Mouse (Mus musculus) stomach, embryonic 15.5 days (tissue): ENCODE data around the gene Spag9. TPM values are rescaled to one million over a fixed set of nuclear protein-coding genes. Genes with fewer than 3 reads are reported as not detected.

Experiments used
- ATAC-seq: fragments of 200-750 bp; cut with Nextera tagmentation; 2 replicates; pipeline ENCODE4 v1.8.0; 2017; ENCODE audit warnings: low read depth, moderate number of reproducible peaks, moderate TSS enrichment; ENCODE audit not compliant: insufficient read depth, low FRiP score
- H3K27ac ChIP-seq: fragments of 300-500 bp; sonication (generic); 2 replicates; pipeline ENCODE4 v1.5.1; 2015; ENCODE audit warnings: mild to moderate bottlenecking, inconsistent platforms
- H3K27me3 ChIP-seq: fragments of 300-500 bp; sonication (generic); replicated peaks from 2 replicates; pipeline ENCODE4 v1.6.1; 2015; ENCODE audit warnings: inconsistent platforms
- H3K36me3 ChIP-seq: fragments of 300-500 bp; sonication (generic); 2 replicates; pipeline ENCODE4 v1.6.1; 2015; ENCODE audit warnings: inconsistent platforms
- H3K4me1 ChIP-seq: fragments of 300-500 bp; sonication (generic); 2 replicates; pipeline ENCODE4 v1.6.1; 2015; ENCODE audit warnings: inconsistent platforms
- H3K4me2 ChIP-seq: fragments of 300-500 bp; sonication (generic); 2 replicates; pipeline ENCODE4 v1.6.1; 2015; ENCODE audit warnings: mild to moderate bottlenecking, inconsistent platforms
- H3K4me3 ChIP-seq: fragments of 300-500 bp; sonication (generic); replicated peaks from 2 replicates; pipeline ENCODE4 v1.5.1; 2015; ENCODE audit warnings: inconsistent platforms
- H3K9ac ChIP-seq: fragments of 300-500 bp; sonication (generic); 2 replicates; pipeline ENCODE4 v1.6.1; 2015; ENCODE audit warnings: inconsistent platforms
- H3K9me3 ChIP-seq: fragments of 300-500 bp; sonication (generic); 2 replicates; pipeline ENCODE4 v1.6.1; 2016; ENCODE audit warnings: inconsistent platforms
- WGBS: fragments of 180-500 bp; shearing (Covaris S2); methylation state at CpG from one replicate; pipeline ENCODE4 v1.1.7; 2015; 5-methylcytosine and 5-hydroxymethylcytosine counted together
- polyA plus RNA-seq: library from polyadenylated mRNA; unstranded; fragments of >200 nt; fragmentation: Nextera tagmentation; extraction: Ambion mirVana; gene quantifications from 2 replicates; pipeline ENCODE4 v1.2.1, GENCODE M21; 2015

The Spag9 gene
- 36.2 and 45.6 TPM in 2 replicates for polyA plus RNA-seq

DNA sequence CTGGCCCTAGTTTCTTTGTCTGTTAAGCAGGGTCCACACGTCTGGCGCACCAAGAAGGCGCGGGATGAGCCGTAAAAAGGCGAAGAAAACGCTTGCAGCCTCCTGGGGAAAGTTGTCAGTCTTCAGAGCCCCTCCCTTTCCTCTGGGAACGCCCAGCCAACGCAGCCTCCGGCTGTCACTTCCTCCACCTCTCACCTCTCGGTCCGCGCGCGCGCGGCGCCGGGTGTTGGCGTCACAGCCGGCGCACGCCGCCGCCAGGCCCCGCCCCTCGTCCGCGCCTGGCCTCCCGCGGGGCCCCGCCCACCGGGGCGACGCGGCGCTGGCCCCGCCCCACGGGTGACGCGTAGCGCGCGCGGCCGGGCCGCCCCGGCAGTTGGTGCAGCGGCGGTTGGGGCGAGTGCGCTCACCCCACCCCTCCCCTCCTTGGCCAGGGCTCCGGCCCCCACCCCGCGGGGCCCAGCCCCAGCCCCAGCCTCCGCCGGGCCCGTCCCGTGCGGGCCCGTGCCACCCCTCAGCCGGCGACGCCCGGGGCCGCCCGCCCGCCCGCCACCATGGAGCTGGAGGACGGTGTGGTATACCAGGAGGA lies at the start of gene Spag9:
Spag9 (plus strand) TSS at position 372 of the 586 bp plus-strand sequence.
- Histone ChIP-seq H3K36me3 (no peaks in the 10 kb centered on the region), H3K4me2 (peak within 1 kb of the TSS; percentile 86), H3K27ac (peak within 1 kb of the TSS; percentile 99), H3K4me1 (peaks cover 16% of the 10 kb centered on the region), H3K9ac (peak within 1 kb of the TSS; percentile 86), H3K9me3 (no peaks in the 10 kb centered on the region), H3K27me3 (no peaks in the 10 kb centered on the region), H3K4me3 (peak within 1 kb of the TSS; percentile 97)
- WGBS: under 1% methylated on average over 57 of the region's 70 CpGs
- ATAC-seq: peak; percentile 92

DNA sequence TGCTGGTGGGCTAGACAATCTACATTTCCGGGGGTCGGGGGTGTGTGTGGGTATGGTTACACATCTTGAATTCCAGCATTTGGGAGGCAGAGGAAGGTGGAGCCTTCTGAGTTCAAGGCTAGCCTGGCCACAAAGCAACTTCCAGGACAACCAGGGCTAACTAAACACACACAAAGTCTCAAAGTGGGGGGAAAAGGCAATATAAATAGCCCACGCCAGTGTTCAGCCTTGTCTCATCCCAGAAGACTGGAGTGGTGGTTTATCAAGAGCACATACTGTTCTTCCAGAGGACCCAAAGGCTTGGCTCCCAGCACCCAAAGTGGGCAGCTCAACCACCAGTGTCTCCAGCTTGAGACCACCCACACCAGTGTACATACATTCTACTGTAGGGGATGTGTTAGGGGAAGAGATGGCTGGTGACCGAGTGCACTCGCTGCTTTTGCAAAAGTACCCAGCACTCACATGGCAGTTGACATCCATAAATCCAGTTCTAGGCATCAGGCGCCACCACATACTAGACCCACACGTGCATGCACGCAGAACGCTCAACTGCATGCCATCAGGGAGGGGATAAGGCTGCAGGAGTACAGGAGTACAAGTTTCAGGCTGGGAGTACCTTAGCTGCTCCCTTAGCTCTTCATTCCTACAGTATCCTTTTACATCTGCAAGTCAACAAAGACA lies 46.9 kb upstream of the Spag9 start:
- no peak overlapping the region for H3K27ac ChIP-seq
- no peaks in the 10 kb centered on the region for H3K9me3 ChIP-seq
- no peak overlapping the region for H3K4me3 ChIP-seq
- H3K9ac ChIP-seq: no peak overlapping the region
- peaks cover 11% of the 10 kb centered on the region; the same call in 1 of the 2 replicates for H3K36me3 ChIP-seq
- H3K27me3 ChIP-seq: no peaks in the 10 kb centered on the region
- 87% methylated on average over 9 of the region's 9 CpGs for WGBS
- no peak for ATAC-seq
- H3K4me2 ChIP-seq: no peak overlapping the region
- peaks cover 15% of the 10 kb centered on the region; the same call in 1 of the 2 replicates for H3K4me1 ChIP-seq

DNA sequence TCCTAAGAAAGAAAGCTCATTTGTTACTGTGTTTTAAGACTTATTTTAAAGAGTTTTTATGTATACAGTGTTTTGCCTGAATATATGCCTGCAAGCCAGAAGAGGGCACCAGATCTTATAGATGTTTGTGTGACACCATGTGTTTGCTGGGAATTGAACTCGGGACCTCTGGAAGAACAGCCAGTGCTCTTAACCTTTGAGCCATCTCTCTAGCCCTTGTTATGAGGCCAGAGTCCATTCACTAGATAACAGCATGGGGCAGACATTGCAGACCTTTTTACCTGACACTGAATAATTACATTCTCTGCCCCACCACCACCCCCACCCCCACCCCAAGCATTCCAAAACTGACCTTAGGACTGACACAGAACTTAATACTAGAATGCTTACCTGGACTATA lies 45.8 kb upstream of the Spag9 start:
- ATAC-seq: no peak
- Histone ChIP-seq H3K4me2 (no peak overlapping the region), H3K4me1 (peaks cover 21% of the 10 kb centered on the region; the same call in 1 of the 2 replicates), H3K4me3 (no peak overlapping the region), H3K27me3 (no peaks in the 10 kb centered on the region), H3K9ac (no peak overlapping the region), H3K36me3 (peaks cover 11% of the 10 kb centered on the region; the same call in 1 of the 2 replicates), H3K9me3 (no peaks in the 10 kb centered on the region), H3K27ac (no peak overlapping the region)
- 63% methylated on average over 1 of the region's 1 CpGs for WGBS

DNA sequence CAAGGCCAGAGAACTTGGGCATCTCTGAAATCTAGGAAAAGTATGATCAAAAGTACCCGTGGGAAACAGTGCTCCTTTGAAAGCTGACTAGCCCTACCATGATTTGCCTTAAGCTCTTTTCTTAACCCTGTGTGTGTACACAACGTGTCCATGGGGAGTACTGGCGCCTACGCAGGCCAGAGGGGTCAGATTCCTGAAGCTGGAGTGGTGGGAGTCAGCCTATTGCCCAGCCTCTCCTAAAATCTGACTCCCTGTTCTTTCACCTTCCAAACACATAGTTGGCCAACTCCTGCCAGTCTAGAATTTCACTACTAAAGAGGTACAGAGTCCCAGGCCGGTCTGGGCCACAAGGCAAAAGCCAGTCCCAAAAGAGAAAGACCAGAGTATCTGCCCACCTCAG lies 43.5 kb upstream of the Spag9 start:
- WGBS: 62% methylated on average over 5 of the region's 5 CpGs
- no peak for ATAC-seq
- Histone ChIP-seq H3K27ac (no peak overlapping the region), H3K9me3 (no peaks in the 10 kb centered on the region), H3K4me3 (no peak overlapping the region), H3K27me3 (no peaks in the 10 kb centered on the region), H3K9ac (no peak overlapping the region), H3K36me3 (peaks cover 11% of the 10 kb centered on the region; the same call in 1 of the 2 replicates), H3K4me2 (no peak overlapping the region), H3K4me1 (peaks cover 30% of the 10 kb centered on the region)

DNA sequence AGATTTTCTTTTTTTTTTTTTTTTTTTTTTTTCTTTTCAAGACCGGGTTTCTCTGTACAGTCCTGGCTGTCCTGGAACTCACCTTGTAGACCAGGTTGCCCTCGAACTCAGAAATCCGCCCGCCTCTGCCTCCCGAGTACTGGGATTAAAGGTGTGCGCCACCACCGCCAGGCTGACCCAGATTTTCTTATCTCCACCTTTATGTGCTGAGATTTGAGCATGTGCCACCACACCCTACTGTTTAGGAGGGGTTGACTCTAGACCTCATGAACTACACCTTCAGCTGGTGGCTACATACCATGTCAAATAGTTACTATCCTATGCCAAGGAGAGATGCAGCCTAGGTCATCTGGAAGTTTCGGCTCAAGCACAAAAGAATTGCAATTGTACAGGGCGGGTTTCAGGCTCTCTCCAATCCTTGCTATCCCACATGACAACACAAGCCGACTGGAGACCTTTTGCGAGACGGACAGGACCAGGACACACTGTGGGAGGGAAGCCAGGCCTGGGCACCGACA lies 41.1 kb upstream of the Spag9 start:
- Histone ChIP-seq H3K27me3 (no peaks in the 10 kb centered on the region), H3K4me2 (peak overlapping the region; percentile 81), H3K4me1 (peaks cover 30% of the 10 kb centered on the region), H3K9ac (peak overlapping the region; percentile 70), H3K27ac (peak overlapping the region; percentile 93), H3K36me3 (peaks cover 7% of the 10 kb centered on the region; the same call in 1 of the 2 replicates), H3K9me3 (no peaks in the 10 kb centered on the region), H3K4me3 (peak overlapping the region; percentile 76)
- no peak for ATAC-seq
- WGBS: 34% methylated on average over 13 of the region's 13 CpGs

DNA sequence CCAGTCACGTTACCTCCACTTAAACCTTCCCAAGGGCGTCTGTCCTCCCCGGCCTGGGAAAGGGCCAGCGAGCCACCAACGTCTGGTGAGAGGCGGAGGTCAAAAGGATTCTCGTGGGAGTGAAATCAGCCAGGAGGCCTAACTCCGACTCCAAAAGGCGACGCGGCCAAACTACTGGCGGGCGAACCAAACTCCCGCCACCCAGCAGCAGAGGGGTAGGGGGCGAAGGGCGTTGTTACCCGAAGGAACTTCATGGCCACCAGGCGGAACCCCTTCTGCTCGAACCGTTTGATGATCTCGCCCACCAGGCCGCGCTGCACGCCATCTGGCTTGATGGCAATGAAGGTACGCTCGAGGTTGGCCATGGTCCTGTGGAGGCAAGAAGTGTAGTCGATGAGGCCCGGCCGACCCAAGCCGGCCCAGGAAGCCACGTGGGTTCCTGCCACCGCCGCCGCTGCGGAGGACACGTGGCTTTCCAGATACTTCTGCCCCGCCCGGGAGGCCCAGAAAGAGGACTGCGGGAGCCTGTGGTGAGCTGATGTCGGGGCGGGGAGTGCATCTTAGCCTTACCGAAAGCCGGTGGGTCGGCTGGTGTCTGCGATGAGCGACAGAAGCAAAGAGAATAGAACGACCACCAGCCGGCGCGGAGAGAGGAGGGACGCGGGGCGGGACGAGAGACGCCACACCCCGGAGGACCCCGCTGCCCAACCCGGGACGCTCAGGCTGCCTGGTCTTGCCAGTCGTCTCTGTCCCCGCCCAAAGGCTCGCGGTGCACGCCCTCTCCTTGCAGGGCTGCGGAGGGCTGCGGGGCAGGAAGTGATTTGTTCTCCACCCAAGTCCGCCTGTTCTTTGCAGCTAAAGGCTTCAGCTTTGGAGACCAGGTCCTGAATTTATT lies 40.4 kb upstream of the Spag9 start:
- H3K9ac ChIP-seq: peak overlapping the region; percentile 70
- H3K36me3 ChIP-seq: peaks cover 13% of the 10 kb centered on the region
- H3K27ac ChIP-seq: peak overlapping the region; percentile 93
- H3K4me1 ChIP-seq: peaks cover 30% of the 10 kb centered on the region
- no peaks in the 10 kb centered on the region for H3K9me3 ChIP-seq
- under 1% methylated on average over 65 of the region's 67 CpGs for WGBS
- ATAC-seq: peak; percentile 97
- H3K27me3 ChIP-seq: no peaks in the 10 kb centered on the region
- H3K4me2 ChIP-seq: peak overlapping the region; percentile 81
- H3K4me3 ChIP-seq: peak overlapping the region; percentile 76

DNA sequence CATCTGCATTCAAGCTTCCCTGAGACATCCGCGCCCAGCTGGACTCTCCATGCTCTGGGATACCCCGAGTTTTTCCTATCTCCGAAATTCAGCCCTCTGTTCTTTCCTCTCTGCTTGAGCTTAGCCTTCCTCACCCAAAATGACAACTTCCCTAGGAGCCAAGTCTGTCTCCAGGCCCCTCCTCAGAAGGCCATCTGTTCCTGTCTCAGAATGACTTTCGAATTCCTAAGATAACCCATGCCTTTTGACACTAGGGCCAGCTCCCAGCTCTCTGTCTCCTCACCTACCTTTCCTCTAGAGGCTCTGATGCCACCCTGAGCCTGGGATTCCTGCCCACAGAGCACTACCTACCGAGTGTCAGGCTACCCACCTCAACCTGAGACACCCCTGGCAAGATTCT lies 39.7 kb upstream of the Spag9 start, which contains the start of gene Nme2:
Nme2 (minus strand) TSS at position 101 of the 400 bp plus-strand sequence.
- H3K27ac ChIP-seq: peak within 1 kb of the TSS; percentile 93
- H3K36me3 ChIP-seq: peaks cover 18% of the 10 kb centered on the region
- H3K9me3 ChIP-seq: no peaks in the 10 kb centered on the region
- 4% methylated on average over 6 of the region's 6 CpGs for WGBS
- peak within 1 kb of the TSS; percentile 70 for H3K9ac ChIP-seq
- peaks cover 30% of the 10 kb centered on the region for H3K4me1 ChIP-seq
- 0 out of 2 replicates have a peak, but pooled peaks have one; percentile 9 for ATAC-seq
- H3K27me3 ChIP-seq: no peaks in the 10 kb centered on the region
- H3K4me2 ChIP-seq: peak within 1 kb of the TSS; percentile 81
- H3K4me3 ChIP-seq: peak within 1 kb of the TSS; percentile 76

DNA sequence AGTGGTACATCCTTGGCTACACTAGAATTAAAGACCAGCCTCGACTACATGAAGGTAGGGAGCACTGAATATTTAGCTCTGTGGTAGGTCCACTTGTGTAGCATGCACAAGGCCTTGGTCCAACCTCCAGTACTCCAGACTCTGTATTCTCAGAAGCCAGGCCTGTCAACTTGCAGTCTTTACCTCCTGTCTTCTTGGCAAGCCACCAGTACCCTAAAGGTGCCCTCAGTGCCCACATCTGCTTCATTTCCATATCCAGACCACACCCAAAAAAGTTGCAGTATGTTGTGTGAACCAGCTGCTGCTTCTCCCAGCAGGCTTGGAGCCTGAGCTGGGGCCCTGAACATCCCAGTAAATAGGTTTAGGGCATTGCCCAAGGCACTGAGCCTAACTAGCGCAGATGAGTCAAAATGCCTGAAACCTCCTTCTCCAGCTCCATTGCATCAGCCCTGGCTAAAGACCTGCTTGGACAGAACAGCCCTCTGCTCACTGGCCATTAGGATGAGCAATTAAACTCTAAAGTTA lies 38.8 kb upstream of the Spag9 start:
- peaks cover 30% of the 10 kb centered on the region for H3K4me1 ChIP-seq
- 88% methylated on average over 2 of the region's 2 CpGs for WGBS
- peak overlapping the region; percentile 93; the same call in 1 of the 2 replicates for H3K27ac ChIP-seq
- no peaks in the 10 kb centered on the region for H3K9me3 ChIP-seq
- ATAC-seq: no peak
- peaks cover 24% of the 10 kb centered on the region for H3K36me3 ChIP-seq
- no peak overlapping the region for H3K9ac ChIP-seq
- no peaks in the 10 kb centered on the region for H3K27me3 ChIP-seq
- no peak overlapping the region for H3K4me2 ChIP-seq
- H3K4me3 ChIP-seq: no peak overlapping the region

DNA sequence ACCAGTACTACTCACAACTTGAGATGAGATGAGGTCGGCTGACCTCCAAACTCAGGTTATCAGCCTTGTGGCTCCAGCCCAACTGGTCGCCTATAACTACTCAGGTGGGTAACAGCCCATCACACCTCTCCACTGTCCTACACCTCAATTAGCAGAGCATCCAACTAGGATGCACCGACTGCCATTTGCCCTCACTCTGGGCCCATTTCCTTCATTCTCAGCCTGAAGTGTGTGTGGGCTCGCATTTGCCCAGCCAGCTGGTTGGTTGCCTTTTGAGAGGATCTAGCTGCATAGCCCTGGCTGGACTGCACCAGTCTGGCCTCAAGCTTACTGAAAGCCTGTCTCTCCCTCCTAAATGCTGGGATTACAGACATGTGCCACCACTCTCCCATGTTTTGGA lies 38.1 kb upstream of the Spag9 start:
- Histone ChIP-seq H3K27me3 (no peaks in the 10 kb centered on the region), H3K9me3 (no peaks in the 10 kb centered on the region), H3K9ac (no peak overlapping the region), H3K36me3 (peaks cover 21% of the 10 kb centered on the region), H3K4me3 (no peak overlapping the region), H3K4me1 (peaks cover 26% of the 10 kb centered on the region), H3K27ac (no peak overlapping the region), H3K4me2 (no peak overlapping the region)
- WGBS: 75% methylated on average over 4 of the region's 4 CpGs
- no peak for ATAC-seq

DNA sequence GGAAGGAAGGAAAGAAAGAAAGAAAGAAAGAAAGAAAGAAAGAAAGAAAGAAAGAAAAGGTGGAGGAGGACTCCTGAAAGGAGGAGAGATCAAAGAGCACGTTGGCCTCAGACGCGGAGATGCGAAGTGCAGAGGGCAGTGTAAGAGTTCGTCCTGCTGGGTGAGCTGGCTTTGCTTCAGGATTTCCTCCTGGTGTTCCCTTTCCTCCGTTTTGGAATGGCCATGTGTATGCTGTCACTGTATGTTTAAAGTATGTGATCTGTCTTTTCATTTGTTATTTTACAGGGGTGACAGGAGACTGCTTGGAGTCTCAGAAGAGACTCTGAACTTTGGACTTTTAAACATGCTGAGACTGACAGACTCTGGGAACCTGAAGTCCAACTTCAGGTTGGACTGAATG lies 34.4 kb upstream of the Spag9 start:
- H3K9me3 ChIP-seq: no peaks in the 10 kb centered on the region
- no peaks in the 10 kb centered on the region for H3K27me3 ChIP-seq
- H3K4me3 ChIP-seq: no peak overlapping the region
- H3K9ac ChIP-seq: no peak overlapping the region
- ATAC-seq: no peak
- H3K4me2 ChIP-seq: no peak overlapping the region
- H3K4me1 ChIP-seq: peaks cover 5% of the 10 kb centered on the region
- no peak overlapping the region for H3K27ac ChIP-seq
- 74% methylated on average over 6 of the region's 6 CpGs for WGBS
- peaks cover 46% of the 10 kb centered on the region for H3K36me3 ChIP-seq

DNA sequence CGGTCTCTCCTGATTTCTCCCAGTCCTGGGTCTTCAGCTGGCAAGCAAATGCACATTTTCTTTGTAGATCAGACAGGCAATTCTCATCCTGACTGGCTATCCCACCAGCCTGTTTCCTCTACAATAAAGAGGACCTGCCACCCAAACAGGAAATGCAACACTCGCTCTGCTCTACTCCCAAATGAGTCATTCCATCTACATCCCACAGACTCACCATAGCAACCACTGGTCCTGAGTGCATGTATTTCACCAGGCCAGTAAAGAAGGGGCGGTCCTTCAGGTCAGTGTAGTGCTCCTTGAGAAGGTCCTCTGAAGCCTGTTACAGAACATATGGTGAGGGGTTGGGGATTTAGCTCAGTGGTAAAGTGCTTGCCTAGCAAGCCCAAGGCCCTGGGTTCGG lies 32.9 kb upstream of the Spag9 start:
- no peak overlapping the region for H3K9ac ChIP-seq
- WGBS: 86% methylated on average over 4 of the region's 4 CpGs
- H3K4me2 ChIP-seq: no peak overlapping the region
- H3K27ac ChIP-seq: no peak overlapping the region
- H3K36me3 ChIP-seq: peaks cover 41% of the 10 kb centered on the region
- H3K4me1 ChIP-seq: 0 out of 2 replicates have a peak, but pooled peaks cover 5% of the 10 kb centered on the region
- no peak overlapping the region for H3K4me3 ChIP-seq
- no peaks in the 10 kb centered on the region for H3K27me3 ChIP-seq
- ATAC-seq: no peak
- no peaks in the 10 kb centered on the region for H3K9me3 ChIP-seq
